Mouse (Mus musculus) regulatory T cell (primary cell): ENCODE measurements around the gene Ctrc.

Experiments
- in situ Hi-C: fragments of 300-600 bp; cut with MboI, MseI; formaldehyde crosslinking; loops from one replicate; pipeline ENCODE4 v1.15.1; 2025; ENCODE audit warnings: high pct_unique_total_duplicates

Ctrc gene

DNA sequence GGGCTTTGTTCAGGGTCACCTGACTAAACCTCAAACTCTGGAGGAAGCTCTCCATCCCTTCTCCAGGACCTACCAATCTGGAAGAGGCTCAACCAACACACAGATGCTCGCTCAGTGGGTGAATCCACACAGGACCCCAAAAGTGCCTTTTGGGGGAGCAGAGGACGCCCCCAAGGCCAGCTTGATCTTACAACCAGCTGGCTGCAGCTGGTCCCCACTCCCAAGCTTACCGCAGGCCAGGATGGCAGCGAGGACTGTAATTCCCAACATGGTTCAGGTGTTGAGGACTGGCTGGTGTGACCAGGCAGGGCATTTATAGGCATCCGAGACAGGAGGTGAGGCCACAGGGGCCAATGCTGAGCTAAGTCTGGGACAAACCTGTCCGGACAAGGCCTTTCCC, at the start of gene Ctrc:
TSS of gene Ctrc (minus strand) at position 361 of the 400 bp plus-strand sequence.
- in situ Hi-C loops, result no loop called here

DNA sequence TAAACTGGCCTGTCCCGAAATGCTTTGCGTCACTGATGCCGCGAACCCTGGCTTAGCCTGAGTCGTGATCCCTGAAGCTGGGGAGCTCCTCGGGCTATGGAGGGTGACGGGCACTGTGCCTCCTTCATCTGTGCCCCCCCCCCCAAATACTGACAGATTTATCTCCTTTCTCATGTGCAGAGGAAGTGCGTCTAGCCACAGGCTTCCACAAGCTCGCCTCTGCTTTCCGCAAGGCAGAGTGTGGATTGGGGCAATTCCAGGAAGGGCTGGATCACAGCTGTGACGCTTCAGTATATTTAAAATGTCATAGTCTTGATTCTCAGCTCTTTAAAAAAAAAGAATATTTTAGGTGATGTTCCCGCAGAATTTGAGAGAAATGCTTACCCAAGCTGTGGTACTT, 49.6 kb upstream of the Ctrc start:
- in situ Hi-C loops, result no loop called here

GRCm38 (mm10) chr4:141893157-141893784, 47.1 kb upstream of the Ctrc start:
- in situ Hi-C loops, result no loop called here

DNA sequence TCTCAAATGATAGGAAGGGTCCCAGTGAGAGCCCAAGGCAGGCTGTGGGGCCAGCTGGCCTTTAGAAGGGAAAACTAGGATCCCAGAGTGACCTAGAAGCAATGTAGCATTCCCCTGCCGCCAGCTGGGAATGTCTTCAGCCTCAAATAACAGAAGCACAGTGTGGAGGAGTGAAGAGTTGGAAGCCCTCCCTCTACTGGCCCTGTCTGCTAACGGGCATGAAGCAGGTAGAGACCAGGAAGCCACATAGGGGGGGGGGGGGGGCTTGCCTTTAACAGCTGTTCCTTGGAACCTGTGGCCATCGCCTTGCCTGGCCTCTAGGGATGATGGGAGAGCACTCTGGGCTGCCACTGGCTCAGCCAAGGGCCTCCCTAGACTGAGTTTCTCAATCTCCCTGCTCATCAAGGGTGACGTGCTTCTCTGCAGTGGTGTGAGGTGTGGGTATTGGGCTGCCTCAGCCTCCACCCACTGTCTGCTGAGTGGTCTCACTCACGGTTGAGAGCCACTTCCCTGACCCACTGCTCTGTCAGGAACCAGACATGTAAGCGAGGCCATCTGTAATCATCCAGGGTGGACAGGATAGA, 40.3 kb upstream of the Ctrc start:
- in situ Hi-C loops, result no loop called here

GRCm38 (mm10) chr4:141885451-141885850, 39.3 kb upstream of the Ctrc start:
- in situ Hi-C loops, result no loop called here

GRCm38 (mm10) chr4:141882858-141883257, 36.7 kb upstream of the Ctrc start:
- in situ Hi-C loops, result no loop called here

GRCm38 (mm10) chr4:141881950-141882349, 35.8 kb upstream of the Ctrc start:
- in situ Hi-C loops, result no loop called here

DNA sequence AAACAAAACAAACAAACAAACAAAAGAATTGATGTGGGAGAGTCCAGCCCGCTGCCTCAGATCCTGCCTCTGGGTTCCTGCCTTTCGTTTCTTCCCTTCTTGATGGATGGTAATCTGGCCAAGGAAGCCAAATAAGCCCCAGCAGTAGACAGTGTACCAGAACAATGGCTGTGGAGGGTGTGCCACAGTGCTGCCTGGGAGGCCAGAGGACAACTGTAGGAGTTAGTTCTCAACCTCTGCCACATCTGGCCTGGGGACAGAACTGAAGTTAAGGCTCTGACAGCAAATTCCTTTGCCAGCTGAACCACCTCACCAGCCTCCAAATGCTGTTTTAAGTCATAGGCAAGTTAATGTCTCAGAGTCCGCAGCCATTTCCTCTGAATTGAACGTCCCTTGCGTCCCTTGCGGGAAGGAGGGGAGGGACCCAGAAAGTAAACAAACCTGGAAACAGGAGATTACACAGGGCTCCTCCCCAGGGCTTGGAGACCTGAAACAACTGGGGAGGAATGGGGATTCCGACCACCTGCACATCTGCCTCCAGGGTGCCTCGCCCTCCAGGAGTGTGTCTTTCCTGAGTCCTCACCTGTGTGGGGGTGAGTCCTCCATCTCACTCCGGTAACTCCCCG, 35.2 kb upstream of the Ctrc start:
- in situ Hi-C loops, result no loop called here

GRCm38 (mm10) chr4:141879875-141880274, 33.7 kb upstream of the Ctrc start:
- in situ Hi-C loops, result no loop called here

- in situ Hi-C loops, result no loop called here
Measured at GRCm38 (mm10) chr4:141879074-141879473, 32.9 kb upstream of the Ctrc start.

GRCm38 (mm10) chr4:141878621-141879020, 32.5 kb upstream of the Ctrc start:
- in situ Hi-C loops, result no loop called here

DNA sequence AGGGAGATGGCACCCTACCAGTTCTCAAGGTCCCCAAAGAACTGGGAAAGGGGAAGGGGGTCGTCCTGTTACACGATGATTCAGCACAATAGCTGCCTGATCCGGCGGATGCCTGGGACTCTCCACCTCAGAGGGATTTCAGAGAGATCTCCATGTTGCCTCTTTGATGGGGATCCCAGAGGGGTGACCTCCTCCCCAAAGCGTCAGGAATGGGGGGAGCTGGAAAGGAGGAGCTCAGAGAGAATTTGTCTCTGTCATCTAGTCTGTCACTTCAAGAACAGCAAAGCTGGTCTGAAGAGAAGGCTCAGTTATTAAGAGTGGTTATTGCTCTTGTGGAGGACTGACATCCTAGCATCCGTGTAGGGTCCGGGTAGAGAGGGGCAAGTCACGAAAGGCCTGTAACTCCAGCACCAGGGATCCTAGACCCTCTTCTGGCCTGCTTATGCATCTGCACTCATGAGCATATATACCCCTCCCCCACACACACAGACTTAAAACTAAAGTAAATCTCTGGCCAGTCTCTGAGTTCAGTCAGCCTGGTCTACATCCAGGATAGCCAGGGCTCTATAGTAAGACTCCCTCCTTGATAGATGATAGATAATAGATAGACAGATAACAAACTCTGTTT, 29.4 kb upstream of the Ctrc start:
- in situ Hi-C loops, result no loop called here

DNA sequence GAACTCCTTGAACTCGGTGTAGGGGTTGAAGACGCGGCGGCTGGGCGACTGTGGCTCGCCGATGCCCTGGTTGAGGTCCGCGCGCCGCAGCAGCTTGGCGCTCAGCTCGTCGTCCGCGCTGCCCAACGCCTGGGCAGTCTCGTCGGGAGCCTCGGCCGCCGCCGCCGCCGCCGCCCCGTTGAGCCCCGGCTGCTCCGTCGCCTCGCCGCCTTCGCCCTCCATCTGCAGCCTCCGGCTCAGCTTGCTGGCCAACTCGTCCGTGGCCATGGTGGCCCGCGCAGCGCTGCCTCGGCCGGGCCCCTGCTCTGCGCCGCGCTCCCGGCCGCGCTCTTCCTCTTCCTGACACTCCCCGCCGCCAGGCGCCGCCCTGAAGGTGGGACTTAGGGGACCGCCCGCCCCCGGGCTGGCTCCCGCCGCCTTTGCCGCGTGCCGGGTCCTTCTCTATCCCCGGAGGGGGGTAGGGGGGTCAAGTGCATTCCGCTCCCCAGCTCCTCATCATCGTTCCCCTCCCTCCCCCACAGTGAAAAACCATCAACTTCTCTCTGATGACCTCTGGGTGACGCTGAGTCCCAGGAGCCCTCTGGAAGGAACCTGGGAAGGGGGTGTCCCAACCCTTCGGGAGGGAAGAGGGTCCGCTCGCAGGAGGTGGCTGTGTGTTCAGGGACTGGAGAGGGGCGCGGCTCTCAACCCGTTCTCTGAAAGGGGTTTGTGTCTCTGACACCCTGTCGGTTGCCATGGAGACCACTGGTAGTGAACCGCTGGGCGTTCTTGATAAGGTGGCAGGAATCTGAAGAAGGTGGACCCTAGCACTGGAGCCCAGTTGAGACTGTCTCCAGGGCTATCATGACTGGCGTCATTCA, 28.7 kb upstream of the Ctrc start, which contains the start of gene Efhd2:
TSS of gene Efhd2 (minus strand) at position 320 of the 860 bp plus-strand sequence.
- in situ Hi-C loops, result no loop called here

DNA sequence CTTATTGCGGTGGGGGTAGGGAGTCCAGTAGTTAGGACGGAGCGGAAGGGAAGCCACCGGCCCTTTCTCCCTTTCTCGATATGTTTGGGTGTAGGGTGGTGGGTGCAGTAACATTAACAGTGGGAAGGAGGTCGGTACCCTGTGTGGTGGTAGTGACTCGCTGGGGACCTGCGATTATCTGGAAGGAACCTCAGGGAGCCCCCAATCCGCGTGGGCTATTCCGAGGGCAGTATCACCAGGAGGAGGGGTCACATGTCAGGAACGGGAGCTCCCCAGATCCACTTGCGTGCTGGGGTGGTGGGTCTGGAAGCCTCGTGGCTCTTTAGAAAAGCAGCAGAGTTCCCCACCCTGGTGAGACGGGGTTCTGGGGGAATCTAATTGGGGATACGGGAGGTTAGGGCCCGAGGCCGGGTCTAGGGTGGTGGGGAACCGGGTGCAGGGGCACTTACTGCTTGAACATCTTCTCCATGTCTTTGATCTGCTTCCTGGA, 28.0 kb upstream of the Ctrc start:
- in situ Hi-C loops, result no loop called here

GRCm38 (mm10) chr4:141872977-141873376, 26.8 kb upstream of the Ctrc start:
- in situ Hi-C loops, result no loop called here

DNA sequence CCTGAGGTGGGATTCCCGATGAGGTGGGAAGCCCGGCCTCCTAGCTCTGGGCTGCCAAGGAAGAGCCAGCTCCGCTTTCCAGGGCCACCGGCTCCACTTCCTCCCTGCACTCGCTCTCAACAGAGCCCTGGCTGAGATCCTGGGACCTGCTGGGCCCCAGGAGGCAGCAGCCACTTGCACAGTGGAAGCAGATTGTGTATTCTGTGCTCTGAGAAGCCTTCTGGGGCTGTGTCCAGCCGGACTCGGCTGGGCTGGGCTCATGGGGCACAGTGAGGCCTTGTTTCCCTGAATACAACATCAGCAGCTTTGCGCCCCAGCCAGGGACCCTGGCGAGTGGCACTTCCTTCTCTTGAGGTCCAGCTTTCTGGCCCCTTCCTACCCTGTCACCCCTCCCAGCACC, 25.8 kb upstream of the Ctrc start:
- in situ Hi-C loops, result no loop called here

DNA sequence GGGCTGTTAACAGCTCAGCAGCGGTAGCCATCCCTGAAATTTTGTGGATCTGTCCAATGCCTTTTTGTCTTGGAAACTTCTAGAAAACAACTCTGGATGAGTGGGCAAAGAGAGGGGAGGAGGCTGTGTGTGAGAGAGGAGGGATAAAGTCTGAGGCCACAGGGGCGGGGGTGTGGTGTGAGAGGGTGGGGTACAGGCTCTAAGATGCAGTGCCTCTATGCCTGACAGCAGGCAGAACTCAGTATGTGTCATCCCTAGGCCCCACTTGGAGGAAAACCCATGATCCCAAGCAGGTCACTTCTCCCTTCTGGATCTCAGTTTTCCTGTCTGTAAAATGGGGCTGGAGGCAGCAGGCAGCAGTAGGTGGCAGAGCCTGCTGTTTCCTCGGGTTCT, 25.2 kb upstream of the Ctrc start:
- in situ Hi-C loops, result no loop called here

- in situ Hi-C loops, result no loop called here
Measured at GRCm38 (mm10) chr4:141870666-141871332, 24.6 kb upstream of the Ctrc start.

GRCm38 (mm10) chr4:141869436-141870215, 23.5 kb upstream of the Ctrc start:
- in situ Hi-C loops, result no loop called here

GRCm38 (mm10) chr4:141868051-141868450, 21.9 kb upstream of the Ctrc start:
- in situ Hi-C loops, result no loop called here
